Mouse (Mus musculus) naive thymus-derived CD4-positive, alpha-beta T cell, adult 2 months (primary cell): ENCODE results near the gene Atad3a.
A peak's percentile ranks its signal among the peaks of the same experiment; 100 is the strongest.

Source experiments
- DNase-seq: peaks from one replicate; pipeline ENCODE4 v3.0.0-alpha.2; 2011; ENCODE audit warnings: low read depth

The Atad3a gene

GRCm38 (mm10) chr4:155739152-155739551, 21.7 kb downstream of the Atad3a start:
- DNase-seq: no peak

GRCm38 (mm10) chr4:155738262-155738661, 22.6 kb downstream of the Atad3a start:
- DNase-seq: no peak

GRCm38 (mm10) chr4:155736421-155736820, 24.5 kb downstream of the Atad3a start:
- DNase-seq: no peak

GRCm38 (mm10) chr4:155735788-155736187, 25.1 kb downstream of the Atad3a start:
- peak; percentile 33 for DNase-seq

GRCm38 (mm10) chr4:155734951-155735702, 25.8 kb downstream of the Atad3a start:
- peak; percentile 46 for DNase-seq

- DNase-seq: peak; percentile 86
These were observed 26.4 kb downstream of the Atad3a start, which contains the start of gene Tmem240 for GRCm38 (mm10) chr4:155734350-155734941. Tmem240 (plus strand) TSS chr4:155734800.

- no peak for DNase-seq
These were observed 27.6 kb downstream of the Atad3a start for GRCm38 (mm10) chr4:155733267-155733666.

- DNase-seq: no peak
These were observed 32.9 kb downstream of the Atad3a start for GRCm38 (mm10) chr4:155727993-155728392.

GRCm38 (mm10) chr4:155721668-155722083, 39.2 kb downstream of the Atad3a start:
- DNase-seq: peak; percentile 64

- DNase-seq: no peak
These were observed 50.2 kb downstream of the Atad3a start for GRCm38 (mm10) chr4:155710521-155711252.

GRCm38 (mm10) chr4:155708988-155709387, 51.9 kb downstream of the Atad3a start:
- DNase-seq: no peak

GRCm38 (mm10) chr4:155708582-155708981, 52.3 kb downstream of the Atad3a start:
- no peak for DNase-seq

GRCm38 (mm10) chr4:155705592-155705929, 55.3 kb downstream of the Atad3a start:
- peak; percentile 76 for DNase-seq

GRCm38 (mm10) chr4:155704721-155705591, 55.9 kb downstream of the Atad3a start, which contains the start of gene Ssu72:
Ssu72 (plus strand) TSS chr4:155704800.
- peak; percentile 98 for DNase-seq

- no peak for DNase-seq
These were observed 57.4 kb downstream of the Atad3a start for GRCm38 (mm10) chr4:155703425-155703929.

- DNase-seq: peak; percentile 78
These were observed 60.5 kb downstream of the Atad3a start for GRCm38 (mm10) chr4:155700425-155700824.

- DNase-seq: no peak
These were observed 64.3 kb downstream of the Atad3a start for GRCm38 (mm10) chr4:155696261-155697255.

GRCm38 (mm10) chr4:155695531-155696062, 65.3 kb downstream of the Atad3a start:
- DNase-seq: no peak

GRCm38 (mm10) chr4:155694482-155695401, 66.2 kb downstream of the Atad3a start:
- peak; percentile 91 for DNase-seq
